Mouse (Mus musculus): ENCODE data around the gene Scfd2. TPM values are rescaled to one million over a fixed set of nuclear protein-coding genes. Genes with fewer than 3 reads are reported as not detected.
A peak's percentile ranks its signal among the peaks of the same experiment; 100 is the strongest.

The Scfd2 gene
- polyA plus RNA-seq, 1 experiment from 2014 or later = 20.1 TPM

DNA sequence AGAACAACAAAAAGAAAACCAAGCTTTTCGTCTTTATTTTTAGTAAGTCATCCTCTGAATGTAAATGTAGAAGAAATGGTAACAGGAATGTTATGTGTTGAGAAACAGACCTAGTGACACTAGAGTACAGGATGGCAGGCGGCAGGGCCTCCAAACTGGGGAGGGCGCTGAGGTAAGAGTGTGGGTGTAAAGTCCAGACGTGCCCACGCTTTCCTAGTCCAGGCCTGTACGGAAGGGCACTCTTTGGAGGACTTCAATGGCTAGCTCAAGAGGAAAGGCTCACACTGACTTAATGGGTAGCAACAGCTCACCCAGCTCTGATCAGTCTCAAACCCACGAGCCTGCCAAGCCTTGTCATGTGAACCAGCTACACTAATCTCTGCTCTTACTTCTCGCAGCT lies 93.2 kb downstream of the Scfd2 start:
- WGBS = 89% methylated on average over 8 of the region's 8 CpGs

DNA sequence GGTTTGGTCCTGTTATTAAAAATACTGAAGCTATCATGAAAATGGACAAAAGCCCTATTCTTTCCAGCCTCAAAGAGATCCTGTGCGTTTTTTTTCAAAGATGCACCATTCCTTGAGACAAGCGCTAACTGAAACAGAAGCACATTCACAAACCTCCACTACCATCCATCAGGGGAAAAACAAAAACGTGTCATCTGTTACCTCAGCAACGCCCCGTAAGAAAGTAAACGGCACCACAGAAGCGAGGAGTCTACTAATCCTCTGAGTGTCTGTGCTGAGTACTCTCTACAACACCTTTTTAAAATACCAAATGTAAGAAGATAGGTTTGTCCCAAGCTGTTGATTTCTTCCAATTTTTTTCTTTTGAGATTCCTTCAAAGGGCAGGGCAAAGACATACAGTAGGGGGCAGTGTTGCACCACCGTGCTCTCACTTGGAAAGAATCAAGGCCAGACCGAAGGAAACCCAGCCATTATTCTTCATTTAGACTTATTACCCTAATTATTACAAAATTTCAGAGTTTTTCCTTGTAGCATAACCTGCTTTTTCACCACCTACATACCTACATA lies 97.9 kb downstream of the Scfd2 start:
- peaks cover 9% of the 10 kb centered on the region for H3K4me1 ChIP-seq (ENCODE audit: control insufficient read depth, insufficient read depth, low read depth, low read length)
- WGBS = 8% methylated on average over 9 of the region's 9 CpGs
- H3K4me2 ChIP-seq (ENCODE audit: low read length) = peak overlapping the region; percentile 46
- H3K9me3 ChIP-seq (ENCODE audit: control insufficient read depth, low read length) = no peaks in the 10 kb centered on the region
- H3K27ac ChIP-seq (ENCODE audit: low read depth, low read length) = no peak overlapping the region
- no peak overlapping the region for H3K4me3 ChIP-seq (ENCODE audit: low read length)
- no peaks in the 10 kb centered on the region for H3K36me3 ChIP-seq (ENCODE audit: control insufficient read depth, insufficient read depth, low read length)
- 0 out of 2 replicates have a peak overlapping the region, but pooled peaks have one; percentile 11 for H3K9ac ChIP-seq (ENCODE audit: low read depth, low read length)
- 0 out of 2 replicates have a peak, but pooled peaks have one; percentile 45 for ATAC-seq
- no peaks in the 10 kb centered on the region for H3K27me3 ChIP-seq (replicated peaks; ENCODE audit: control insufficient read depth, insufficient read depth, low read length)

More for the DNA sequence above, 93.2 kb downstream of the Scfd2 start:
- Histone ChIP-seq H3K27me3 (replicated peaks; ENCODE audit: control insufficient read depth, insufficient read depth, low read length) (no peaks in the 10 kb centered on the region), H3K4me2 (ENCODE audit: low read length) (no peak overlapping the region), H3K4me1 (ENCODE audit: control insufficient read depth, insufficient read depth, low read depth, low read length) (peaks cover 4% of the 10 kb centered on the region), H3K9me3 (ENCODE audit: control insufficient read depth, low read length) (no peaks in the 10 kb centered on the region), H3K4me3 (ENCODE audit: low read length) (no peak overlapping the region), H3K36me3 (ENCODE audit: control insufficient read depth, insufficient read depth, low read length) (no peaks in the 10 kb centered on the region), H3K27ac (ENCODE audit: low read depth, low read length) (no peak overlapping the region), H3K9ac (ENCODE audit: low read depth, low read length) (no peak overlapping the region)
- ATAC-seq = no peak

DNA sequence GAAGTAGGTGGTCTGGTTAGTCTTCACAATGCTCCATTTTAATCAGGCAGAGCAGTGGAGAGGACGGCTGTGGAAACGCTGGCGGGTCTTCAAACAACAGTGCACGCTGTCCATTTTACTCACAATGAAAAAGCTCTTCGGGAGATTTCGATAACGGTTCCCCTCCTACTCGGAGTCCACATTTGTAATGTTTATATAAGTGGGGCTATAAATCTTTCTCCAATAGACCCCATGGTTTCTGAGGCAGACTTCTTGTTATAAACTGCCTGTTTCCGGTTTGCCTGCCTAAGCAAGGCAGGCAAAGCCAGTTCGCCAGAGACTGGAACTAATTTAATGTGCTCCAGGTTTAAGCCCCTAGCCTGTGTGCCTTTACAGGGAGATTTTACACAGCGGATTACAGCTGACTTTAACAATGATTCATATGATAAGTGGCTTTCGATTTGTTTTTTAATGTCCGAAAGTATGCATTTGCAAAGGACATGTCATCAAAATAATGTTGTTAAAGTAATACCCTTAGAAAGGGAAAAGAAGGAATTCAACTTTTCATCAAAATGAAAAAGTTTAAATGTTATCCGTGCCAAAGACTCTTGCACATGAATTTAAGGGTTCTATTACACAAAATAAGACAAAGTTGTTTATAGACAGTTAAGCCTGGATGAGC lies 98.5 kb downstream of the Scfd2 start:
- H3K27ac ChIP-seq (ENCODE audit: low read depth, low read length) = no peak overlapping the region; the same call in 1 of the 2 replicates

DNA sequence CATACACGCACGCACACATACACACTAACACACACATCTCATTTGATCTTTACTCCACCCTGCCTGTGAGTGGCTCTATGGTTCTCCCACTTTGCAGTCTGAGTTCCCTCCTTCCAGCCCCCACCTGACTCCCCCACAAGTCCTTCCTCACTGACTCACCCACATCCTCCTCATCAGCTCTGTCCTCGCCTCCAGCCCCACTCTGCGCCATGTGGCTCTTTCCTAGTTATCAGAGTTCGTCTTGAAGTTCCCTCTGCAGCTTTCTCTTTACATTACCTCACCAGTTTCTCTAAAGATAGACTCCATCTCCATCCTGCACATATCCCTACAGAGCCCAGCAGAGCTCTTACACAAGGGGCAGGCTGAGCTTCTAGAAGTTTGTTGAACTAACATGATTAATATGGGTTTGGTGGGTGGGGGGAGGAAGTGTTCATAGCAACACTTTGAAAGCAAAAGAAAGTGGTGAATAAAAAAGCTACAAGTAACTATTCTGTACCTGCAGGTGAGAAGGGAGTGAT lies 110.9 kb downstream of the Scfd2 start:
- Histone ChIP-seq H3K27ac (ENCODE audit: low read depth, low read length) (no peak overlapping the region), H3K4me1 (ENCODE audit: control insufficient read depth, insufficient read depth, low read depth, low read length) (no peaks in the 10 kb centered on the region), H3K9ac (ENCODE audit: low read depth, low read length) (no peak overlapping the region), H3K36me3 (ENCODE audit: control insufficient read depth, insufficient read depth, low read length) (no peaks in the 10 kb centered on the region), H3K27me3 (replicated peaks; ENCODE audit: control insufficient read depth, insufficient read depth, low read length) (no peaks in the 10 kb centered on the region), H3K4me3 (ENCODE audit: low read length) (no peak overlapping the region), H3K9me3 (ENCODE audit: control insufficient read depth, low read length) (no peaks in the 10 kb centered on the region), H3K4me2 (ENCODE audit: low read length) (no peak overlapping the region)
- no peak for ATAC-seq
- WGBS = 82% methylated on average over 5 of the region's 5 CpGs

More for the DNA sequence above, 98.5 kb downstream of the Scfd2 start:
- peak overlapping the region; percentile 48 for H3K4me2 ChIP-seq (ENCODE audit: low read length)
- no peaks in the 10 kb centered on the region for H3K36me3 ChIP-seq (ENCODE audit: control insufficient read depth, insufficient read depth, low read length)
- H3K4me1 ChIP-seq (ENCODE audit: control insufficient read depth, insufficient read depth, low read depth, low read length) = peaks cover 9% of the 10 kb centered on the region
- ATAC-seq = peak; percentile 74
- H3K9me3 ChIP-seq (ENCODE audit: control insufficient read depth, low read length) = no peaks in the 10 kb centered on the region
- H3K4me3 ChIP-seq (ENCODE audit: low read length) = 0 out of 2 replicates have a peak overlapping the region, but pooled peaks have one; percentile 10
- 0 out of 2 replicates have a peak overlapping the region, but pooled peaks have one; percentile 23 for H3K9ac ChIP-seq (ENCODE audit: low read depth, low read length)
- H3K27me3 ChIP-seq (replicated peaks; ENCODE audit: control insufficient read depth, insufficient read depth, low read length) = no peaks in the 10 kb centered on the region
- 23% methylated on average over 14 of the region's 14 CpGs for WGBS

DNA sequence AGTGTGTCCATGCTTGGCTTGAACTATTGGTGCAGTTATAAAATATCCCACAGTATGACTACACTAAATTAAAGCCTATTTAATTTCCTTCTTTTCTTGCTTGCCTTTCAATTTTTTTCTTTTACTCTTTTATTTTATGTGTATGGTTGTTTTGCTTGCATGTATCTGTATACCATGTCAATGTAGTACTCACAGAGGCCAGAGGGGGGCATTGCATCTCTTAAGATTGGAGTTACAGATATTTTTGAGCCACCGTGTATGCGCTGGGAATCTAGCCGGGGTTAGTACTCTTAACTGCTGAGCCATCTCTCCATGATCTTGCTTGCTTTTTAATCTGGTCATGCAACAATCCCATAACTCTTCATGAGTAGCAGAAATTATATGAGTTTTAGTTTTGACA lies 119.0 kb downstream of the Scfd2 start:
- Histone ChIP-seq H3K27me3 (replicated peaks; ENCODE audit: control insufficient read depth, insufficient read depth, low read length) (no peaks in the 10 kb centered on the region), H3K4me3 (ENCODE audit: low read length) (no peak overlapping the region), H3K27ac (ENCODE audit: low read depth, low read length) (no peak overlapping the region), H3K4me1 (ENCODE audit: control insufficient read depth, insufficient read depth, low read depth, low read length) (no peaks in the 10 kb centered on the region), H3K9me3 (ENCODE audit: control insufficient read depth, low read length) (peaks cover 3% of the 10 kb centered on the region; the same call in 1 of the 2 replicates), H3K9ac (ENCODE audit: low read depth, low read length) (no peak overlapping the region), H3K36me3 (ENCODE audit: control insufficient read depth, insufficient read depth, low read length) (no peaks in the 10 kb centered on the region), H3K4me2 (ENCODE audit: low read length) (no peak overlapping the region)
- no peak for ATAC-seq
- 96% methylated on average over 3 of the region's 3 CpGs for WGBS

DNA sequence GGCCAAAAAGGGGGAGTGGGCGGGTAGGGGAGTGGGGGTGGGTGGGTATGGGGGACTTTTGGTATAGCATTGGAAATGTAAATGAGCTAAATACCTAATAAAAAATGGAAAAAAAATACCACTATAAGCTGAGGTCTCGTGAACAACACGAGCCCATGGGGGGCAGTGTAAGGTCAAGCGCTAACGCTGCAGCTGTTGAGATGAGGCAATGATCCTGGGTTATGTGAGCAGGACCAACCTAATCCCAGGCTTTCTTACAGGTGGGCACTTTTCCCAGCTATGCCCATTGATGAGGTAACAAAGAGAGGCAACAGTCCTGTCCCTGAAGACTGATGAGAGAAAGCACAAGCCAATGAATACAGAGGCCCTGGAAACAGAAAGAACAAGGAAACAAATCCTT lies 126.7 kb downstream of the Scfd2 start:
- 79% methylated on average over 4 of the region's 5 CpGs for WGBS
- Histone ChIP-seq H3K4me3 (ENCODE audit: low read length) (no peak overlapping the region), H3K27ac (ENCODE audit: low read depth, low read length) (no peak overlapping the region), H3K36me3 (ENCODE audit: control insufficient read depth, insufficient read depth, low read length) (no peaks in the 10 kb centered on the region), H3K9me3 (ENCODE audit: control insufficient read depth, low read length) (no peaks in the 10 kb centered on the region), H3K4me1 (ENCODE audit: control insufficient read depth, insufficient read depth, low read depth, low read length) (no peaks in the 10 kb centered on the region), H3K9ac (ENCODE audit: low read depth, low read length) (no peak overlapping the region), H3K4me2 (ENCODE audit: low read length) (no peak overlapping the region), H3K27me3 (replicated peaks; ENCODE audit: control insufficient read depth, insufficient read depth, low read length) (no peaks in the 10 kb centered on the region)
- no peak for ATAC-seq

DNA sequence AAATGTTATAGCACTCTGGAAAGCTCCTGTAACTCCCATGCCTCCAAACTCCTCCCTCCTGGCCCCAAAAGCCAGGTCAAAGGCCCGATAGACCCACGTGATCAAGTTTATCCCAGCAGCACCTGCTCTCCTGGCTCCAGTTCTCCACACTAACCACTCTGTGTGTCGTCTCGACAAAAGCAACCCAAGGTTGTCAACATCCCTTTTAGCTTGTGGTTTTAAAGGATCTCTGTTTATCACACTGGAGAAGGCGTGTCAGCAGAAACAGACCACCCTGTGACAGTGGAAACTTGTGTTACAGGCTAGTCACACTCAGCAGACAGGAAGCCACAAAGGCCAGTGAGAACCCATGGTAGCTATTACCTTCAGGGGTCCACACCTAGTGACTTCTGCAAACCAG lies 127.5 kb downstream of the Scfd2 start:
- 70% methylated on average over 5 of the region's 5 CpGs for WGBS
- H3K4me3 ChIP-seq (ENCODE audit: low read length) = no peak overlapping the region
- H3K4me1 ChIP-seq (ENCODE audit: control insufficient read depth, insufficient read depth, low read depth, low read length) = no peaks in the 10 kb centered on the region
- H3K9ac ChIP-seq (ENCODE audit: low read depth, low read length) = no peak overlapping the region
- H3K27me3 ChIP-seq (replicated peaks; ENCODE audit: control insufficient read depth, insufficient read depth, low read length) = no peaks in the 10 kb centered on the region
- no peak for ATAC-seq
- H3K4me2 ChIP-seq (ENCODE audit: low read length) = no peak overlapping the region
- no peaks in the 10 kb centered on the region for H3K36me3 ChIP-seq (ENCODE audit: control insufficient read depth, insufficient read depth, low read length)
- H3K9me3 ChIP-seq (ENCODE audit: control insufficient read depth, low read length) = no peaks in the 10 kb centered on the region
- H3K27ac ChIP-seq (ENCODE audit: low read depth, low read length) = no peak overlapping the region

DNA sequence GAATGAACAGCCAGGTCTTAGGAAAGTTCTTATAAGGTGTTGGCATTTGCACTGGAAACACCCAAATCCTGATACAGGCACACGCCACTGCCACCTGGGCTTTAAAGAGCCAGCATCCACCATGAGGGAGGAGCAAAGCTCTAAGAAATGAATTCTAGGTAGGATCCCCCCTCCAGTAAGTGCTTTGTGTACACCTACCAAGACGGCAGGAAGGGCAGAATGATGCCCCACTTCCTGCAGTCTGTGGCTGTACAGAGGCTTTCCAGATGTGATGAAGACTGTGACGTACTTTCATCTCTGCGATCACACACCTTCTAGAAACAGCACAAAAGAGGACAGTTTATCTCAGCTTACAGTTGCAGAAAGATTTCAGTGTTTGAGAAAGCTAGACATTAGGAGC lies 128.9 kb downstream of the Scfd2 start:
- Histone ChIP-seq H3K4me3 (ENCODE audit: low read length) (no peak overlapping the region), H3K27me3 (replicated peaks; ENCODE audit: control insufficient read depth, insufficient read depth, low read length) (no peaks in the 10 kb centered on the region), H3K4me1 (ENCODE audit: control insufficient read depth, insufficient read depth, low read depth, low read length) (no peaks in the 10 kb centered on the region), H3K9me3 (ENCODE audit: control insufficient read depth, low read length) (no peaks in the 10 kb centered on the region), H3K4me2 (ENCODE audit: low read length) (no peak overlapping the region), H3K9ac (ENCODE audit: low read depth, low read length) (no peak overlapping the region), H3K27ac (ENCODE audit: low read depth, low read length) (no peak overlapping the region), H3K36me3 (ENCODE audit: control insufficient read depth, insufficient read depth, low read length) (no peaks in the 10 kb centered on the region)
- ATAC-seq = no peak
- 85% methylated on average over 4 of the region's 4 CpGs for WGBS

DNA sequence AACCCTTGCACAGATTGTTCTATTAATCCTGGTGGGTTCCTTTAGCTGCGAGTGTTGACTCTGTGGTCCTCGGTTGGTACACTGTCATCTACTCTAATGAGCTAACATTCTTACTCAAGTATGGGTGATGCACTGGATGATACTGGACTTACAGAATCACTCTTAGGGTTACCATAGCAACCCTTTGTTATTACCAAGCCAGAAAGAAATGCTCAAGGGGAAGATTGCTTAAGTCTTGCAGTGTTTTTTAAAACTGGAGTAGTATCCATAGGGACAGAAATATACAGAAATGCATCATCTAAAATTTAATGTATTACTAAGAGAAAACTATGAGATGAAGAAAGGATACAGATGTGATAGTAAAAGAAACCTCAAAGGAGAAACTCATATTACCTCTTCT lies 139.8 kb downstream of the Scfd2 start:
- Histone ChIP-seq H3K27ac (ENCODE audit: low read depth, low read length) (no peak overlapping the region), H3K9ac (ENCODE audit: low read depth, low read length) (no peak overlapping the region), H3K4me2 (ENCODE audit: low read length) (no peak overlapping the region), H3K4me1 (ENCODE audit: control insufficient read depth, insufficient read depth, low read depth, low read length) (peaks cover 6% of the 10 kb centered on the region), H3K9me3 (ENCODE audit: control insufficient read depth, low read length) (no peaks in the 10 kb centered on the region), H3K27me3 (replicated peaks; ENCODE audit: control insufficient read depth, insufficient read depth, low read length) (no peaks in the 10 kb centered on the region), H3K36me3 (ENCODE audit: control insufficient read depth, insufficient read depth, low read length) (no peaks in the 10 kb centered on the region), H3K4me3 (ENCODE audit: low read length) (no peak overlapping the region)
- ATAC-seq = no peak
- 59% methylated on average over 2 of the region's 2 CpGs for WGBS
